Mouse (Mus musculus): ENCODE measurements at regions not wholly inside any gene's neighbourhood (a gene's known extent, or its start where the extent isn't known, plus 50 kb on each side); places are given as distances from the start of the nearest gene placed in this dataset.

DNA sequence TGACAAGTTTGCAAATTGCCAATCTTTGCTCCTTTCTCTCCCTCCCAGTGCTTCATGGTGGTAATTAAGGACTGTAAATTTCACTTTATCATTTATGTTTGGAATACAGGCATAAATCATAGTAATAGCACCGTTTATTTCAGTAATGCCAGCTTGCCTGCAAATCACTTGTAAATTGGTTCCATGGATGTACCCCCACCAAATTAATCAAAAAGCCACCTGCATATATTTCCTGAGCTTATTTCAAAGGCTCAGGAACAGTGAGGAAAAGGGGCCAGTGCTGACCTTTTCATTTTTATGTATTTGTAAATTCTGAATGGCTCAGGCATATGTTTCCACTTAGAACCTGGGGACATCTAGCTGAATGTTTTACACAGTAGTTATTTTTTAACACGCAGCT is 115.0 kb downstream of the D3Ertd751e start:
- ATAC-seq (no peak), DNase-seq (ENCODE audit: low read depth, low spot score) (no peak)
- in situ Hi-C loops (cut with MboI; ENCODE audit: low pct_unique_long_range_greater_than_20kb): no loop called here
- peaks cover 38% of the 10 kb centered on the region for H3K27me3 ChIP-seq
- ChIA-PET CTCF (no interaction called here), POLR2A (no interaction called here)
- TF ChIP-seq CTCF (IDR thresholded peaks at IDR 0.05): no peak

DNA sequence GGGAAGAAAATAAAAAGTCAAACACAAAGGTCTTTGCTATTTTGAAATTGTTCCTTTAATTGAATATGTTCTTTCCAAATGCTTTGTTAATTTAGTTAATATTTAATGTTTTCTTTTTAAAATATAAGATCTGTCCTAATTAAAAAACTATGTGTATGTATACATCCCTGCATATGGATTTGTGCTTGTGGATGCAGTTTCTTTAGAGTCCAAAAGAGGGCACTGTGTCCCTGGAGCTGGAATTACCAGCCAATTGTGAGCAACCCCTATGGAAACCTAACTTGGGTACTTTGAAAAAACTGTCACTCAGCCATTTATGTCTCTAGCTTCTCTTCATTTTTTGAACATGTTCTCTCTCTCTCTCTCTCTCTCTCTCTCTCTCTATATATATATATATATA is 120.3 kb downstream of the D3Ertd751e start:
- in situ Hi-C loops (cut with MboI; ENCODE audit: low pct_unique_long_range_greater_than_20kb): no loop called here
- POLR2A ChIA-PET: no interaction called here
- peak; percentile 27 for TF ChIP-seq CTCF (IDR thresholded peaks at IDR 0.05)
- H3K27me3 ChIP-seq: peaks cover 26% of the 10 kb centered on the region
- DNase-seq (ENCODE audit: low read depth, low spot score) (no peak), ATAC-seq (no peak)
- CTCF ChIA-PET: no interaction called here

DNA sequence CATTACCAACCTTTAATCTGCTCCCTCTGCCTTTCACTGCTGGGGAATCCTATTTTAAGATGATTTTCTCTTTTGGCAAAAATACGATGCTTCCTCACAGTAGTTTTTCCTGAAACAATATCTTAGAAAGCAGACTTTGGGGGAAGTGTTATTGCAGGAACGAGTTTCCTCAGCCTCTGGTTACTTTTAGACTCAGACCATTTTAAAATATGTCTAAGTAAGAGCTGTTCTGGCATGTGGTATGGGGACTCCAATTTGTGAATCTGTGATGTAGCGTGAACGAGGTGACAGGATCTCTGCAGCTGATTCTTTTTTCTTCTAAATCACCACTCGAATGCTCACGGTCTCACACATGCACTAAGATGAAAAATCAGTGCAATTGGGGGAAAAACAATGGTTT is 166.5 kb downstream of the D3Ertd751e start:
- in situ Hi-C loops (cut with MboI; ENCODE audit: low pct_unique_long_range_greater_than_20kb): no loop called here

DNA sequence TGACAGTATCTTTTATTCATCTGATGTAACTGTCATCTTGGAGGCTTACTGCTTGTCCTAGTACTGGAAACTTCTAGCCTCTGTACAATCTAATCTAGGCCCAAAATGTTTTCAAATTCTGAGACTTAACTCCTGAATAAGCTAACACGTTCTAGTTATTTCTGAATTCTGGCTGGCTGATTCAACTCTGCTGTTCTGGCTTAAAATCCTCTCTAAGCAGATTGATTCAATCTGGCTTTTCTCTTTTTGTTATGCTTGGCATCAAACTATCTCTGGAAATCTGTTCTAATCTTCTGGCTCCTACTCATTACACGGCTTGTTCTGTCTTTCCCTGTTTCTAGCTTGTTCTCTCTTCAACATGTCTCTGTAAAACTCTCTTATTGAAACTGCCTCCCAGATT is 170.8 kb downstream of the D3Ertd751e start:
- peaks cover 35% of the 10 kb centered on the region for H3K27me3 ChIP-seq
- in situ Hi-C loops (cut with MboI; ENCODE audit: low pct_unique_long_range_greater_than_20kb): no loop called here
- ATAC-seq (no peak), DNase-seq (ENCODE audit: low read depth, low spot score) (no peak)
- ChIA-PET CTCF (no interaction called here), POLR2A (no interaction called here)
- no peak for TF ChIP-seq CTCF (IDR thresholded peaks at IDR 0.05)

More for the DNA sequence above, 166.5 kb downstream of the D3Ertd751e start:
- no peak for TF ChIP-seq CTCF (IDR thresholded peaks at IDR 0.05)
- ATAC-seq: no peak
- H3K27me3 ChIP-seq: peaks cover 42% of the 10 kb centered on the region
- POLR2A ChIA-PET: no interaction called here
- DNase-seq (ENCODE audit: low read depth, low spot score): no peak
- CTCF ChIA-PET: interaction anchor here (1.1 kb wide), 1 partner anchor 21 kb away, joined by 3 read pairs; no protein-coding TSS in a partner anchor

DNA sequence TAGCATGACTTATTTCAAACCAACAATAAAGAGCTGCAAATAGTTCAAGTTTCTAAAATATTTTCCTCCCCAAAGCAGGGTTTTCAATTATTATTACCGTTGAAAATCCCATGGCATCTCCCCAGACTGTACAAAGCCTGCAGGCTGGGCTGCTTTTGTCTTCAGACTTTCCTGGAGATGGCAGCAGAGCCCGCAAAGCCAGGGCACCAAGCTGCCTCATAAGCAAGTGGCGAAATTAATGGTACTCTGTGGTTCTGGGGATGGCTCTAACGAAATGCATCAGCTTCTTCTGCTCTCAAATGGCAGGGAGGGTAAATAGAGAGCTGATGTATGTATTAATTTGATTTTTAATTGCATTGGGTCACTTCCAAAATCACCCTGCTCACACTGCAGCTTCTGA is 197.4 kb downstream of the D3Ertd751e start:
- POLR2A ChIA-PET: interaction anchor here (0.7 kb wide), 1 partner anchor 11 kb away, joined by 4 read pairs; no protein-coding TSS in a partner anchor

DNA sequence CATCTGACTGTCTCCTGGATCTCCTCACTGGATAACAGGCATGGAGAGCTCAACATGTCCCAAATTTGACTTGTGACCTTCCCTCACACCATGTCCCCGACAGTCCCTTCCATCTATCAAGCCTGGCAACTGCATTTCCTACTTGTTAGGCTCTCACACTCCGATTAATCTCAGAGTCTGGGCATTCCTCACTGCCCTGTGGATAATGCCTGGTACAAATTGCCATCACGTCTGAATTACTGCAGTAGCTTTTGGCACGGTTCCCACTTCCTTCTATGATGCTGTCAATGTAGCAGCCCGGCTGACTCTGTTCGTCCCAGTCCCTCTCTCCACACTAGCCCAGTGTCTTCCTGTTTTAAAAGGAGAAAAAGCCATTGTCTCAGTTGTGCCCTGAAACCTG is 200.6 kb downstream of the D3Ertd751e start:
- POLR2A ChIA-PET: no interaction called here
- in situ Hi-C loops (cut with MboI; ENCODE audit: low pct_unique_long_range_greater_than_20kb): no loop called here
- CTCF ChIA-PET: interaction anchor here (1.0 kb wide), 1 partner anchor 14 kb away, joined by 3 read pairs; no protein-coding TSS in a partner anchor
- peaks cover 40% of the 10 kb centered on the region for H3K27me3 ChIP-seq
- ATAC-seq: no peak
- no peak for DNase-seq (ENCODE audit: low read depth, low spot score)
- TF ChIP-seq CTCF (IDR thresholded peaks at IDR 0.05): no peak

More for the DNA sequence above, 197.4 kb downstream of the D3Ertd751e start:
- CTCF ChIA-PET: no interaction called here
- peaks cover 17% of the 10 kb centered on the region for H3K27me3 ChIP-seq
- ATAC-seq: no peak
- DNase-seq (ENCODE audit: low read depth, low spot score): no peak
- in situ Hi-C loops (cut with MboI; ENCODE audit: low pct_unique_long_range_greater_than_20kb): no loop called here
- TF ChIP-seq CTCF (IDR thresholded peaks at IDR 0.05): peak; percentile 25

DNA sequence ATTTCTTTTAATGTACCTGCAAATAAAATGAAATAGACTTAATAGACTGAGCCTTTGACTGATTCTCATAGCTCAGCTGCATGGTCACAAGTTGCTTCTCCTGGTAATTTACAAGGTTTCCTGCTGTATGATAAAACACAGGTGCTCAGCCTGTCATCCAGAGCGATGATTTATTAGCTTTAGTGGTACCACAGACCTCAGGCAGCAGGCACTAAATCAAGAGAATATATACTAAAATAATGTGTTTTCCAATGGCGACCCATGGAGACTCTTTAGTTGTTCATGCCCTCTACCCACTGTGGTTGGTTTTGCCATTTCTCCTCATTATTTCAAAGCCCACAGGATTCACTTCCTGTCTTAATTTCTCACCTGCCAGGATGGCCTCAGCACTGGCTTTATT is 207.0 kb downstream of the D3Ertd751e start:
- H3K27me3 ChIP-seq: peaks cover 39% of the 10 kb centered on the region
- POLR2A ChIA-PET: no interaction called here
- ATAC-seq (no peak), DNase-seq (ENCODE audit: low read depth, low spot score) (no peak)
- CTCF ChIA-PET: no interaction called here
- TF ChIP-seq CTCF (IDR thresholded peaks at IDR 0.05): no peak
- in situ Hi-C loops (cut with MboI; ENCODE audit: low pct_unique_long_range_greater_than_20kb): no loop called here

DNA sequence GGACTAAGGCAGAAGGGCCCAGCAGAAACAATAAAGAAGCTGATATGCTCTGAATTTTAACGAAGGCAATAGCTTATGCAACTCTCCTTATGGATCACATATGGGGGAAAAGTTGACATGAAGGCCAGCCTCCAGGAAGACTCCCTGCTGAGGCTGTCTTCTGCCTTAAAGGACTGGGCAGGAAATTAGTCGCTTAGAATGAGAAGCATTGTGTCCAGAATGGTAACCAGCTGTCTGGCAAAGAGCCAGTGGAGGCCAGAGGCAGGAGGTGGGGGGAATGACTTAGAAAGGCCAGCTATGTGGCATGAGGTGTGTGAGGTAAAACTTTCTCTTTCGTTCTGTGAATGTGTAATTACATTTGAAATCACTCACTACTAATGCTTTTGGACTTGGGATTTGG is 215.0 kb downstream of the D3Ertd751e start:
- ChIA-PET POLR2A (no interaction called here), CTCF (interaction anchor here (1.0 kb wide), 1 partner anchor 15 kb away, joined by 3 read pairs; no protein-coding TSS in a partner anchor)
- DNase-seq (ENCODE audit: low read depth, low spot score): no peak
- in situ Hi-C loops (cut with MboI; ENCODE audit: low pct_unique_long_range_greater_than_20kb): no loop called here
- ATAC-seq: no peak
- no peak for TF ChIP-seq CTCF (IDR thresholded peaks at IDR 0.05)
- peaks cover 48% of the 10 kb centered on the region for H3K27me3 ChIP-seq

DNA sequence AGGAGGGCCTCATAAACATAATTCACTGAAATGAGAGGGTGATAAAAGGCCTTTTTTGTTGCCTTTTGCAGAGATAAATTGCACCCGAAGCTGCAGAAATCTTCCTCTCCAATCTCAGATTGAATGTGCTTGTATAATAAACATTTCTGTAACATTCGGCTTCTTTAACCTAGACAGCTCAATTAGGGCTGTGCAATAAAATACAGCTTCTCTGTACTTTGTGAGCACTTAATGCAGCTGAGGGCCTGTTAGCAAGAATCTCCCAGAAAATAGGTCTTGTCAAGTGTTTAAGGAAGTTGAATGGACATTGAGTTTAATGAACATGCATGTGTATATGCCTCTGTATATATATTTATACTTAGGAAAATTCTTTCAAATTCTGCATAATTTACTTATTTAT is 217.8 kb downstream of the D3Ertd751e start:
- no peak for DNase-seq (ENCODE audit: low read depth, low spot score)
- no peak for TF ChIP-seq CTCF (IDR thresholded peaks at IDR 0.05)
- no peak for ATAC-seq
- in situ Hi-C loops (cut with MboI; ENCODE audit: low pct_unique_long_range_greater_than_20kb): no loop called here
- ChIA-PET CTCF (no interaction called here), POLR2A (no interaction called here)
- peaks cover 33% of the 10 kb centered on the region for H3K27me3 ChIP-seq

DNA sequence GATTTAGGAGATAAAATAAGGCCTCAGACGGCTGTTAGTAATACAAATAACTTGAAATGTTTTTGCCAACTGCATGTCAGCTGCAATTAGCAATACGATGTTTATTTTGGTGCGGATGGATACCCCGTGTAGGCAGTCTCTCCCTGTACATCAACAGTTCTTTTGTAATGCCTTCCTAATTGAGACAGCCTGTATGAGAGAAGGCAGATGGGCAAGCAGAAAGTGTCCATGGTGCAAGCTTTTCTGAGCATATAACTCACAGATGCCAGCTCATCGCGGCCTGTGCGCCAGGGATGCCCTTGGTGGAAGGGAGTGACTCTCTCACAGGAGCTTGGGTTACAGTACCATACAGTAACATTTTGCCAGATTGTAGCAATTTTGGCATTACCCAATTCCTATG is 220.5 kb downstream of the D3Ertd751e start:
- ChIA-PET CTCF (no interaction called here), POLR2A (no interaction called here)
- TF ChIP-seq CTCF (IDR thresholded peaks at IDR 0.05): no peak
- in situ Hi-C loops (cut with MboI; ENCODE audit: low pct_unique_long_range_greater_than_20kb): no loop called here
- DNase-seq (ENCODE audit: low read depth, low spot score) (no peak), ATAC-seq (no peak)
- H3K27me3 ChIP-seq: peaks cover 36% of the 10 kb centered on the region

DNA sequence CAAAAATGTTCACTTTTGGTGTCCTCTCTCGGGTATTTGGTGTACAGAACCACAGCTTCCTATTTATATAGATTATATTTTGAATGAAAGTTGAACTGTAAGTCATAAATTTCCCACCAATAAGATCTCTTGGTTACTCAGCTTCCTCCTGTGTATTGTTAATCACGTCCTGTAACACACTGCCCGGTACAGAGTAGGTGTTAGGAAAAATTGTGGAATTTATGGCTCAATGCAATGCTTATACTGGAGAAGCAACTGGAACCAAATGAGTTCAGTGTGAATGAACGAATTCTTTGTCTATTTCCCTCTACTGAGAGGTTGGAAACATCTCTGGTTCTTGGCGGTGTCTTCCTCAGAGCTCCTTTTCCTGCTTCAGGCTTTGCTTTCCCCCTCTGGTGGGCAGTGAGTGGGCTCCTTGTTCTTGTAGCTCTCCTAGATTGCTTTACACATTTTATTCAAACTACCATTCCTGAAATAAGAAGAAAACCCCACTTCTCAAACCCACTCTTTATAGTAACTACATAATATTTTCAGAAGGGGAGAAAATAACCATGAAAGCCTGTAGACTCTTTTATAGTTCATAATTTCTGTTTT is 264.4 kb downstream of the D3Ertd751e start:
- no peak for TF ChIP-seq CTCF (IDR thresholded peaks at IDR 0.05)
- in situ Hi-C loops (cut with MboI; ENCODE audit: low pct_unique_long_range_greater_than_20kb): no loop called here
- CTCF ChIA-PET: interaction anchor here (0.9 kb wide), 1 partner anchor 68 kb away, joined by 3 read pairs; no protein-coding TSS in a partner anchor
- ATAC-seq (no peak), DNase-seq (ENCODE audit: low read depth, low spot score) (no peak)
- H3K27me3 ChIP-seq: peaks cover 39% of the 10 kb centered on the region
- POLR2A ChIA-PET: no interaction called here

DNA sequence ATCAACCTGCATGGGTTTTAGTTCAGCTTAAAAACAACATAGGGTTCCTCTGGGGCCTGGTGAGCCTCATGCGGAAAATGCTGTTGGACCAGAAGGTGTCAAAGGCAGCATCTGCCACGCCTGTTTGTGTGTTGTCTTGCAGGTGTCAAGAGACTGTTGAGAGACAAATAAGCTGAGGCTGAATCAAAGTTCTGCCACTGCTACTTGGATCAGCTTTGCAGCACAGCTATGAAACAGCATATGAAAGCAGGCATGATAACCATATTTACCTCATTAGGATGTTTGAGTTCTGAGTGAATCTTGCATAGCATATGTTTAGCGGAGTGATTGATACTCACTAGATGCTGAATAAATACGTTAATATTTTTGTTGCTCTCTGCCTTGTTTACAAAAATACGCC is 280.8 kb downstream of the D3Ertd751e start:
- TF ChIP-seq CTCF (IDR thresholded peaks at IDR 0.05): no peak
- ATAC-seq (no peak), DNase-seq (ENCODE audit: low read depth, low spot score) (no peak)
- POLR2A ChIA-PET: no interaction called here
- peaks cover 11% of the 10 kb centered on the region for H3K27me3 ChIP-seq
- CTCF ChIA-PET: interaction anchor here (1.6 kb wide), 1 partner anchor 15 kb away, joined by 4 read pairs; no protein-coding TSS in a partner anchor
- in situ Hi-C loops (cut with MboI; ENCODE audit: low pct_unique_long_range_greater_than_20kb): no loop called here
